Mouse (Mus musculus) layer of hippocampus, adult 8-10 months (tissue): ENCODE measurements around the gene Dnajc3. TPM values are rescaled to one million over a fixed set of nuclear protein-coding genes. Genes with fewer than 3 reads are reported as not detected.

Experiments
- DNase-seq, 2 experiments: peaks; one replicate each; pipeline ENCODE4 v3.0.0; 2022; ENCODE audit warnings: low spot score in 2 of 2
- total RNA-seq, 4 experiments: library from RNA; stranded (reverse); gene quantifications; 2 replicates each; pipeline ENCODE4 v1.2.4; 2022

Gene Dnajc3
- total RNA-seq, 4 experiments from 2014 or later = 32.5 to 46.7 (median 40.3) TPM

DNA sequence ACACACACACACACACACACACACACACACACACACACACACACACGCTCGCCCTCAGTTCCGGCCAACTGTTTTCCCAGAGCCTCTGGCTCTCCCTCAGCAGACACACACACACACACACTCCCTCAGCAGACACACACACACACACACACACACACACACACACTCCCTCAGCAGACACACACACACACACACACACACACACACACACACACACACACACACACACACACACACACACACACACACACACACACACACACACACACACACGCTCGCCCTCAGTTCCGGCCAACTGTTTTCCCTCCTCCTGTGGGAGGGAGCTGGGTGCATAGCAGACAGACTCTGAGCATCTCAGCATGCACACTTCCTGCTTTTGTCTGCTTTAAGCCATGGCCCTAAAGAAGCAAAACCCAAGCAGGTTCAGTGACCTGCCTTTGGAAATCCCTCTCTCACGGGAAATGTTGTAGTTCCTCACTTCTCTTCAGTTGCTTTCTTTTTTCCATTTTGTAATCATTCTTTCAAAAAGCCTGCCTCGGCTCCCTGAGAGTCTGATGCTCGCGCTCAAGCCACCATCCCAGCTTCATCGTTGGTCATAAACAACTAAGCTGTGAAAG, 44.8 kb downstream of the Dnajc3 start:
- peak in 1 of 2 experiments; percentile 5 for DNase-seq

DNA sequence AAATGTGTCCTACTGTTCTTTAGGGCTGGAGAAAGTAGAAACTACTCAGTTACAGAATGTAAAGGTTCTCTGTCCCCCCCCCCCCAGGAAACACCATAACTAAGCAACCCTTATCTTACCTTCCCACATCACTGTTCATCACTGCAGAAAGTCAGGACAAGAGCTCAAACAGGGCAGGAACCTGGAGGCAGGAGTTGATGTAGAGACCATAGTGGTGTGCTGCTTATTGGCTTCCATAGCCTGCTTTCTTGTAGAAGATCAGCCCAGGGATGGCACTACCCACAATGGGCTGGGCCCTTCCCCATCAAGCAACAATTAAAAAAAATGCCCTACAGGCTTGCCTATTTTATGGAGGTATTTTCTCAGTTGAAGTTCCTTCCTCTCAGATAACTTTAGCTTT, 45.6 kb downstream of the Dnajc3 start:
- DNase-seq = peak in 1 of 2 experiments; percentile 1

DNA sequence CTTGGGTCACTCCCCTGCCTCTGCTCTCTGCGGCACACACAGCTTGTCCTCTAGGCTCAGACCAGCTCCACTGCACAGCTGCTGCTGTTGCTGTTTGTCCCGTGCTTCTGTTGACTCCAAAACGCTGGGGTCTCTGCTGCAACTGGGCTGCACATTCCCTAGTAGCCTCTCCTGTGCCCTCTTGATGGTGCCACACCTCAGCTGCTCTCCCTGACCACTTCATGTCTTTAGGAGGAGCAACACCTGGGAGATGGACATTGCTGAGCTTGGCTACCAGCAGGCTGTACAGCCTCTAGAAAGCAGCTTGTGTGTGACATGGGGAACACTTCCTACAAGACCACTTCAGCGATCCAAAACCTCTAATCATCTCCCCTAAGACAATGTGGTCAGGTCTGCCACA, 46.4 kb downstream of the Dnajc3 start:
- DNase-seq = no peak

DNA sequence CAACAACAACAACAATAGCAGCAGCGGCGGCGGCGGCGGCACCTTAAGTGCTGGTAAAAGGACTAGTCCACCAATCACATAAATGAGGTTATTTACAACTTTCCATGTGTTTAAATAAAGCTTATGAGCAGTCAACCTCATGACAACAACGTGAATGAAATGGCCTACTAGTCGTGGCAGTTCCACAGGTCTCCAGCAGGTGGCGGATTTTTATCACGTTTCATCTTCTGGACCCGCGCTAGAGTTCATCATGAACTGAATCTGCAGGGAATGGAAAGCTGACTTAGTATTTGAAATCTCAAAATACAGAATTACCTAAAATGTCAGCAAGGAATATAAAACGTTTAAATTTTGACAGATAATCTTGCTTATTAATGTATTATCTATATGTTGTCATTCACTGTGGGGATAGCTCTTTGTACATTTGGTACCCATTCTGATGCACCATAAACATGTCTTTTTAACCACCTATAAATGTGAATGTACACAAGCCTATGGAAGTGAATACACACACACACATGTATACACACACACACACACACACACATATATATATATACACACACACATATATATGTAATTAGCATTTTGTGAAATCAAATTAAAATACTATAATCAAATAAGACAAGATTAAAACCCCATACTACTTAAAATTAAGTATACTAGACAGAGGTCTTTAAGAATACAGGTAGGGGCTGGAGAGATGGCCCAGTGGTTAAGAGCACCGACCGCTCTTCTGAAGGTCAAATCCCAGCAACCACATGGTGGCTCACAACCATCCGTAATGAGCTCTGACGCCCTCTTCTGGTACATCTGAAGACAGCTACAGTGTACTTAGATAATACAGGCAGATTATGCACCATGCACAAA, 49.1 kb downstream of the Dnajc3 start:
- peak; percentile 41 to 74 for DNase-seq

DNA sequence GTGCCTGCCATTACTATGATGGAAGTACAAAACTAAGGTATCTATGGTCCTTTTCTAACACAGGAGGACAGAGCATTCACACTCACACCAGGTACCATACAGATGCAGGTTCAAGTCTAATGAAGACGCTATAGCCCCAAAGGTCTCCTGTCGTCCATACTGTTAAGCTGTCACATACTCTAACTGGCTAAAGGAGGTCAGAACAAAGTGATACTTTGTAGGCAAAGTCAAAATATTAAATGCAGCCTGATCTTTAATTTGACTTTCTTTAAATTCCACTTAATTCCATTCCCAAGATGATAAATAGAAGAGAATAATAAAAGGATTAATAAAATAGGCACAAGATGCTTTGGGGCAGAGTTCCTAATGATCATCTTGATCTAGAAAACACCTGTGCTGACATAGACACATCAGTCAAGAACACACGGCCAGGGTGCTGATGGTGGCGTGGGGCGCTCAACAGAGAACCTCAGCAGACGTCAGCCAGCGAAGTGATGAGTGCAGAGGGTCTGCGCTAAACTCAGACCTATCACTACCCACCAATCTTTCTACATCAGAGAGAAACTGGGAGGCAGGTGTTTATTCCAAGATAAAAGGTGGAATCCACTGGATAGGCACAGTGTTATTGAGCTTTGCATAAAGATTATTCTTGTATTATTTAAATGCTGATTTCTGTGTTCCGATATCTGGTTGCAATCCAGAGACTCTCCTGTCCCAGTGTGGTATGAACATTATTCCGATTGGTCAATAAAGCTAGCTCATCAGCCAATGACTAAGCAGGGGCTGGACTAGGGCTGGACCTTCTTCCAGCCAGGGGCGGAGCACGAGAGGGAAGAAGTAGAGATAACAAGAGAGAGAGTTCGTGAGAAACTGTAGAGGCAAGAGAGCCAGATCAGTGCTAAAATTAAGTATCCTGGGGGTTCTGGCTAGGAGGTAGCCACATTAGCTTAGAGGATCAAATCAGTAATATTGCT, 50.0 kb downstream of the Dnajc3 start:
- no peak for DNase-seq

DNA sequence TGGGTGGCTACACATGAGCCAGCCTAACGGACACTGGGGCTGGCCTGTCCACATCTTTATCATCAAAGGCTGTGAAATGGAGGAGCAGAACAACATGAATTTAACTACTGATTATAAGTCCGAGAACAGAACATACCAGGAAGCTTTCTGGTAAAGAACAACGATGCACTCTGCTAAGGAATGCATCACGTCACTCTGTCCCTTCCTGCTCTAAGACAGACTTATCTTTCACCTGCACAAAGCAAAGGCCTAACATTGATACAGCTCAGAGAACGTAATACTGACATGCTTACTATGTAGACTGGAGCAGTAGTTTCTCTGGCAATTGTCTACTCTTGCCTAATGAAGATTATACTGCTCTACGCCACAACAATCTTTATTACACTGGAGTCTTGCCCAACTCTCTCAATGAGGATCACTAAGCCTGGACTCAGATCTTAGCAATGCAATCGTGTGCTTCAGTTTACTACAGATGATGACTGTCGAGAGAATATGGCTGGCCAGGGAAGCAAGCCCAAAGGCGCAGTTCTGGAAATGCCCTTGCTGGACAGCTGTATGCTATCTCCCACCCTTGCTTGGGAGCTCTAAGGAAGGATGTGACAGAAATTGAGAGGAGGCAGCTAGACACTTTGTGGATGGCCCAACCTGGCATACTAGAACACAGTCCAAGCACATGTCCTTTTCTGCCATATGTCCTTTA, 57.6 kb downstream of the Dnajc3 start:
- DNase-seq = no peak

DNA sequence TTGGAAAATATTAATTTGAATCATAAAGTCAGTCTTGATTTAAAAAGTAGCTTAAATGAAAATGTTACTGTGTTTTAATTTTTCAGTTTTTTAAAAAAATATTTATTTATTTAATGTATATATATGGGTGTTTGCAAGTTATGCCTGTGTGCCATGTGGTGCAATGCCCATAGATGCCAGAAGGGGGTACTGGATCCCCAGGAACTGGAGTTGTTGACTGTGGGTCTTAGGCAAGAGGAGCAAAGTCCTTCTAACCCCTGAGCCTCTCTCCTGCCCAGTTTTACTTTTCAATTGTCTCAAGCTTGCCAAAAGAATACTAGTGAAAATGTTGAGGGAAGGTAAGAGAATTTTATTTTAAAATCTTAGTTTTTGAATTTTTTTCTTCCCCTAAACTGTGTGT, 65.5 kb downstream of the Dnajc3 start:
- no peak for DNase-seq

DNA sequence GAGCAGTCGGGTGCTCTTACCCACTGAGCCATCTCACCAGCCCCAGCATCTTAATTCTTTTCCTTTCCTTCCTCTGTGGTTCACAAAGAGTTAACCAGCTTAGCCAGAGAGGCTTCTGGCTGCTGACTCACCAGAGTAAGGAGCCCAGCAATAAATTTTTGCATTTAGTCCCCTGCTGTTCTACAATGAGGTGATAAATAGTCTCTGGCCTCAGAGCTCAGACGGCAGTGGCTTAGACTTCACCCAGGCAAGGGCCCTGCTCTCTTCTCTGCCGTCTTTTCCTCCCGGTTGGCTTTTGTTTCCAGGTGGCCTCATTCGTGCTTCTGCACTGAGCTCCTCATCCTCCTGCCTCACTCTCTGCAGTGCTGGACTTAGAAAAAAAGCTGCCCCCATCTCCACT, 68.1 kb downstream of the Dnajc3 start:
- DNase-seq = no peak

DNA sequence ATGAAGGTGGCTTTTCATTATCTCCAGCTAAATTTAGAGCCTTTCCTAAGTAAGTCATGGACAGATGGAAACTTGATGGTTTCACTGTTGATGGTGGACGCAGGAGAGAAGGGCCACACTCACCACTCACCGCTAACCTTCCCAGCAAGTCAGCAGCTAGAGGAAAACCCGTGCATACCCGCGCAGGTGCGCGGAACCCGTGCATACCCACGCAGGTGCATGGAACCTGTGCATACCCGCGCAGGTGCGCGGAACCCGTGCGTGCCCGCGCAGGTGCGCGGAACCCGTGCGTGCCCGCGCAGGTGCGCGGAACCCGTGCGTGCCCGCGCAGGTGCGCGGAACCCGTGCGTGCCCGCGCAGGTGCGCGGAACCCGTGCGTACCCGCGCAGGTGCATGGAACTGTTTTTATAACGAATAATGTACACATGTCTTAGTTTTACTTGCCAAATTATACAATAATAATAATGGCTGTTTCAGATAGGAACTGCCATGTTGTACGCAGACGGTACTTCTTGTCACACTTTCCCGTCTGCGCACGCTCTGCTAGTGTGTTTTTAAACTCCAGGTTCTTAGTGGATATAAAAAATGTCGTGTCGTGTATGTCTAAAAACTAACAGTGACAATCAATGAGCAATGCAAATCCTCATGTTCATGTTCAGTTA, 68.8 kb downstream of the Dnajc3 start:
- no peak for DNase-seq

DNA sequence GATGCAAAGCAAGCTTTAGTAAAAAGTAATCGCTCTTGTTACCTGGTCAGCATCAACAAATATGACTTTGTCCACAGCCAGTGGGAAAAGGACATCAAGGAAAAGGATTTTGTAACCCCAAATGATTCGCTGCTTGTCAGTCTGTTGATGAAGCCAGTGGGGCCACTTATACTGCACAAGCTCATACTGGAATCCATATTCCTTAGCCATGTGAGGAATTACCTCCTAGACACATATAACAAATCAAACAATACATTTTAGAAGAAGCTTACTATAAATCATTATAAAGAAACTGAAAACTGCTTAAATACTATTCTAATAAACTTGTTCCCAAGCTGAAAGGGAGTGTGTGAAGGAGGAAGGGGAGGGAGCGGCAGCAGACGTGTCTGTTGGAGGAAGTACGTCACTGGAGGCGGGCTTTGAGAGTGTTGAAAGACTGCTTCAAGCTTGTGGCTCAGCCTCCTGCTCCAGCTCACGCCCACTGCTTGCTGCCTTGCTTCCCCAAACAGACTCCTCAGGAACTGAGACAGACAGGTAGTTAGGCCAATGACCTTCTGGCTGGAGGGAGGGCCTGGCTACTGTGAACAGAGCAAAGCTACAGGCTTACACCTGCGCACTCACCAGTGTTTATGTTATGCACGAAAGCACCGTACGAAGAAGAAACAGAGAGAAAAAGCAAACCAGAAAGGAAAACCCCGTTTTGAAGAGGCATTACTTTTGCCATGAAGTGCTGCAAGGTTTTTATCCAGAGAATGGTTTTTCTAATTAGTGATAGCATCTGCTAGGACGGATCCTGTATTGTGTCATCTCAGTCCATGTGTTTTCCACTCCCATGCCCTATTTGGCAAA, 69.6 kb downstream of the Dnajc3 start:
- peak; percentile 97 to 98 for DNase-seq

DNA sequence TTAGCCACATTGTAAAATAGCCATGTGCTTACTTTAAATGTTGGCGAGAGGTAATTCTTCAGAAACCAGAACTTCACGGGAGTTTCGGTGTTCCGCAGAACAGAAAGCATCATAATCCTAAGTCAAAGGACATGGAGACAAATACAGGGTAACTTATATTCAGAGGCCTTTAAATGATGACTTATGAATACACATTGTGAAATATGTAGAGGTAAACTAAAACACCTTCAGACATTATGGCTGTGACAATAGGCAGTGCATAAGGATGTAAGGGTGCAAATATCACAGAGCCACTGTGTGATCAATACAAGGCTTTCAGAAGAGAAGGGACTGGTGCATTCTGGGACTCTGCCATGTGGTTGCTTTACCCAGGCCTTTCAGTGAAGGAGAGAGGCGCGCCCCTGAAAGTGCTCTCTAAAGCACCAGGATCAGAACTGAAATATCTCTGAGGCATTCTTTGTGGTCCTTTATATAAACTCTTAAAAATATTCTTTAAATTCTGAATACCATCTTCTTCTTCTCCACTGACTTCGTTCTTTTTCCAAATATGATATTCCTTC, 70.3 kb downstream of the Dnajc3 start:
- no peak for DNase-seq

DNA sequence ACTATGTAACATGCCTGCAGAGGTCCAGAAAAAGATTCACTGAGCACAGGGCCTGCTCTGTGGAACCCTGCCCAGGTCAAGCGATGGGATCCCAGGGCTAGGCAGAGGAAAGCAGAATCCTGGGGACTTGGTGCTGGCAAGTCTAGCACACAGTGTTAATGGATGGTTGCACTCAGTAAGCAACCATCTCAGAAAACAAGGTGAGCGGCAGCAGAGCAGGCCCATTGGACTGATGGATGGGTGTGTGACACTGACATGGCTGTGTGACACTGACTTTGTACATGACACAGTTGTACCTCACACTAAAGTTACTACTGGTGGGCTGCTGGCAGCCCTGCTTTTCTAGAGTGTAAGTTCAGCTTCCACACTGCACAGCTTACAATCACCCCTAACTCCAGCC, 71.8 kb downstream of the Dnajc3 start:
- DNase-seq = no peak

DNA sequence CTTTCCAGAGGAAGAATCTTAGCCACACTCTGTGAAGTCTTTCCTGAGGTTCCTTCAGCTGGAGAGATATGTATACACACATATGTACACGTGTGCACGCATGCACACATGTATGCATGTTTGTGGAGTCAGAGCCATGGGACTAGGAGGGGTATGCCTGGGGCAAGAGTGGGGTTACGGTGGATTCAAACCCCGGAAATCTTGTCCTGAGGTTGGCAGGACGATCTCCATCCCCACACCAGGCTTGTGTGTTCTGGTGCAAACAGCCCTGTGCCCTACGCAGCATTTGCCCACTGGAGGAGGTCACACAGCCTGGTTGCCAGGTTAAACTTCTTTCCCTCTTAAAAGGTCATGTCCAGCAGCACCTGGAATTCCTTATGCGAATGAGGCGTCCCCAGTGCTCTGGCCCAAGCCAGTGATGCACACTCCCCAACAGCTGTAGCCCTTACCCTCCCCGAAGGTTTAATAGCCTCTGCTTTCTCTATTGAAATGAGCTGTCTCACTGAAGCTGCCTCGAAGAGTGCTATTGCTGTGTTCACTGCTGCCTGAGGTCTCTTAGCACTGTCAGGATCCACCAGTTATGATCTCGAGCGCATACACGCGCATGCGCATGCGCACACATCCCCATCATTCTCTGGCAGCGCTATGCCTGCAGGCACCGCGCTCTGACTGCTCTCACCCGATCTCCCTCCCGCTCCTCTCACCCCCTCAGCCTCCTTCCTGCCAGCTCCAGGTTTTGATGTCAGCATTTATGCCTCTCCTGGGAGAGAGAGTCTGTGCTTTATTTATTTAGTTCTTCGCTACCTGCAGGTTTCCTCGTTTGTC, 75.0 kb downstream of the Dnajc3 start:
- peak; percentile 68 to 78 for DNase-seq

DNA sequence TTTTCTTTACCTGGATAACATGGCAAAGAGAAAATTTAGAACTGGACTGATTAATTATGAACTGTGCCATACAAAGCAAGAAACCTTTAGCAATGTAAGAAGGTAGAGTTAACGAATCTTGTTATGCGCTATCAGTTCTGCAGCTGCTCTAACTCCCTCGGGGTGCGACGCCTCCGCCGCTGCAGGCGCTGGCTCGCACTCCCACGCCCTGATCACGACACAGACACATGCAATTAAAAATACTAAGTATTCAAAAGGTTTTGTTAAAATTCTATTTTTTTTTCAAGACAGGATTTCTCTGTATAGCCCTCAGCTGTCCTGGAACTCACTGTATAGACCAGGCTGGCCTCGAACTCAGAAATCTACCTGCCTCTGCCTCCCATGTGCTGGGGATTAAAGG, 75.8 kb downstream of the Dnajc3 start:
- DNase-seq = no peak

DNA sequence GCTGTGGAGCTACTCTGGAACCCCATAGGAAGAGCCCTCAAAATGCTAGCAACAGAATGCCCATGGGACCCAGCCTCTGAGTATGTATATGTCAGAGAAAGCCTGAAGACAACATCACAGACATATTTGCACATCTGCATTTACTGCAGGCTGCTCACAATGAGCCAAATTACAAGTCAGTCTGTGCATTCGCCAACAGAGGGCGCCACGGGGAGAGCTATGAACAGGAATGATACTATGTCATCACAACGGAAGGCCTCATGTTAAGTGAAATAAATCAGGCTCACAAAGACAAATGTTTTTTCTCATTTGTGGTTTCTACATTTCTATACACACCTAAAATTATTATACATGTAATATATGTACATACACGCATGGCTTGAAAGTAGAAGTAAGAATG, 88.1 kb downstream of the Dnajc3 start:
- DNase-seq = no peak

DNA sequence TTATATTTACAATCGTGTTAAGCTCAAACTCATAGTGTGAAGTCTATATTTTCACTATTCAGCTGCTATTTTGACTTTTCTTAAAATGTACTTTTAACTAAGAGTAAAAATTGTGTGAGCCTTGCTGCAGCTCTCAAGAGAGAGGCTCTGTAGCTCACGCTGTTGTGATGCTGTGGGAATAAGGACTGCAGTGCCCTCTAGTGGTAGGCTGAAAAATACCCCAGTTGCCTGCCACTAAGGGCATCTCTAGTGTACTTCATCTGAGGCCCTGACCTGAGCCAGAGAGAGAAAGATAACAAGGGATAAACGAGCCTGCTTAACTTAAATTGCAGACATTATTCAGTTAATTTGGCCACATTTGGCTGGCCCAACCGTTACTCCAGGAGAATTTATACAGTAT, 89.4 kb downstream of the Dnajc3 start:
- peak; percentile 61 to 62 for DNase-seq

DNA sequence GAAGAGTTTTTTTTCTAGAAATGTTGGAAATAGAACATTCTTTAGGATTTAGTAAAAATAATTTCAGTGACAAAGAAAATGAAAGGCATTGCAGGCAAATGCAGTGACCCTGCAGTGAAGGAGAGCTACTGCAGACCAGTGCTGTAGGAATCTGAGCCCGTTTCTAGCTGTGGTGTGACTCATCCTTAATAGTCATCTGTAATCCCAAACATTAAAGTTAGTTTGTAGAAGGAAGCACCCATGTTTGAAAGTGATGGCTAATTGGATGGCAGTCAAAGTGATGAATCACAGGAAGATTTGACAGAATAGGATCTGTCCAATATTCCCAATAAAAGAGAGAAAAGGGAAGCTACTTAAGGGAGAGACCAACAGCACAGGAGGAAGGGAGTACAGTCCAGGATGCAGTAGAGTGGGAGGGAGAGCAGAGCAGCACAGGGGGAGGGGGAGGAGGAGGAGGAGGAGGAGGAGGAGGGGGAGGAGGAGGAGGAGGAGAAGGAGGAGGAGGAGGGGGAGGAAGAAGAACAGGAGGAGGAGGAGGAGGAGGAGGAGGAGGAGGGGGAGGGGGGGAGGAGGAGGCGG, 90.0 kb downstream of the Dnajc3 start:
- DNase-seq = no peak
